Mouse (Mus musculus) embryo, embryonic 9.5 days (tissue): ENCODE measurements around the gene Dock2.

Experiments used
- DNase-seq: peaks from one replicate; pipeline ENCODE4 v3.0.0-alpha.2; 2017; ENCODE audit errors: extremely low spot score

Gene Dock2

GRCm38 (mm10) chr11:34769946-34770345, 13.7 kb downstream of the Dock2 start:
- DNase-seq: no peak

- DNase-seq: no peak
These were observed 14.3 kb downstream of the Dock2 start for GRCm38 (mm10) chr11:34769396-34769795.

- DNase-seq: no peak
These were observed 19.8 kb downstream of the Dock2 start for GRCm38 (mm10) chr11:34763739-34764361.

GRCm38 (mm10) chr11:34762570-34763127, 21.0 kb downstream of the Dock2 start:
- no peak for DNase-seq

GRCm38 (mm10) chr11:34762125-34762524, 21.6 kb downstream of the Dock2 start:
- DNase-seq: no peak

GRCm38 (mm10) chr11:34759582-34759981, 24.1 kb downstream of the Dock2 start:
- no peak for DNase-seq

- DNase-seq: no peak
These were observed 42.6 kb downstream of the Dock2 start for GRCm38 (mm10) chr11:34741081-34741480.

GRCm38 (mm10) chr11:34739816-34740215, 43.9 kb downstream of the Dock2 start:
- DNase-seq: no peak

GRCm38 (mm10) chr11:34738945-34739344, 44.7 kb downstream of the Dock2 start:
- peak; percentile 33 for DNase-seq

GRCm38 (mm10) chr11:34737193-34737592, 46.5 kb downstream of the Dock2 start:
- no peak for DNase-seq

- no peak for DNase-seq
These were observed 49.7 kb downstream of the Dock2 start for GRCm38 (mm10) chr11:34734033-34734432.

GRCm38 (mm10) chr11:34727467-34727866, 56.2 kb downstream of the Dock2 start:
- DNase-seq: no peak

- DNase-seq: no peak
These were observed 56.9 kb downstream of the Dock2 start for GRCm38 (mm10) chr11:34726699-34727347.

- DNase-seq: no peak
These were observed 70.3 kb downstream of the Dock2 start for GRCm38 (mm10) chr11:34713360-34713759.

GRCm38 (mm10) chr11:34708278-34708677, 75.4 kb downstream of the Dock2 start:
- DNase-seq: no peak

- DNase-seq: no peak
These were observed 76.3 kb downstream of the Dock2 start for GRCm38 (mm10) chr11:34707360-34707759.

- no peak for DNase-seq
These were observed 78.6 kb downstream of the Dock2 start for GRCm38 (mm10) chr11:34705108-34705446.

- DNase-seq: no peak
These were observed 79.1 kb downstream of the Dock2 start for GRCm38 (mm10) chr11:34704384-34705107.

GRCm38 (mm10) chr11:34703851-34704250, 79.8 kb downstream of the Dock2 start:
- DNase-seq: no peak

GRCm38 (mm10) chr11:34681790-34682189, 101.9 kb downstream of the Dock2 start:
- DNase-seq: peak; percentile 28

GRCm38 (mm10) chr11:34544631-34545030, 239.1 kb downstream of the Dock2 start:
- DNase-seq: no peak

- no peak for DNase-seq
These were observed 251.6 kb downstream of the Dock2 start for GRCm38 (mm10) chr11:34532131-34532530.

GRCm38 (mm10) chr11:34530971-34531370, 252.7 kb downstream of the Dock2 start:
- DNase-seq: no peak
